Mouse (Mus musculus) hindbrain, embryonic 13.5 days (tissue): Measurements from ENCODE around the gene Zdhhc11. TPM values are rescaled to one million over a fixed set of nuclear protein-coding genes. Genes with fewer than 3 reads are reported as not detected.
"Not testable (repeated sequence)": the region's sequence is repeated elsewhere in the genome, so short reads cannot be mapped to it uniquely, and the experiment has no call there.

ENCODE experiments used
- ATAC-seq: fragments of 200-750 bp; cut with Nextera tagmentation; 2 replicates; pipeline ENCODE4 v1.8.0; 2017; ENCODE audit warnings: moderate TSS enrichment; ENCODE audit not compliant: low FRiP score
- H3K27ac ChIP-seq: fragments of 300-500 bp; sonication (generic); 2 replicates; pipeline ENCODE4 v1.5.1; 2015; ENCODE audit warnings: inconsistent platforms, mild to moderate bottlenecking, moderate library complexity
- H3K27me3 ChIP-seq: fragments of 300-500 bp; sonication (generic); 2 replicates; pipeline ENCODE4 v1.6.1; 2015; ENCODE audit warnings: mild to moderate bottlenecking, inconsistent platforms
- H3K36me3 ChIP-seq: fragments of 300-500 bp; sonication (generic); 2 replicates; pipeline ENCODE4 v1.6.1; 2015; ENCODE audit warnings: mild to moderate bottlenecking, inconsistent platforms
- H3K4me1 ChIP-seq: fragments of 300-500 bp; sonication (generic); replicated peaks from 2 replicates; pipeline ENCODE4 v1.6.1; 2015; ENCODE audit warnings: inconsistent platforms
- H3K4me2 ChIP-seq: fragments of 300-500 bp; sonication (generic); 2 replicates; pipeline ENCODE4 v1.6.1; 2015; ENCODE audit warnings: inconsistent platforms, mild to moderate bottlenecking, moderate library complexity
- H3K4me3 ChIP-seq: fragments of 300-500 bp; sonication (generic); 2 replicates; pipeline ENCODE4 v1.5.1; 2015; ENCODE audit warnings: mild to moderate bottlenecking, inconsistent platforms
- H3K9ac ChIP-seq: fragments of 300-500 bp; sonication (generic); 2 replicates; pipeline ENCODE4 v1.6.1; 2015; ENCODE audit warnings: mild to moderate bottlenecking, inconsistent platforms
- H3K9me3 ChIP-seq: fragments of 300-500 bp; sonication (generic); 2 replicates; pipeline ENCODE4 v1.6.1; 2016; ENCODE audit warnings: inconsistent platforms
- WGBS: fragments of 180-500 bp; shearing (Covaris S2); methylation state at CpG from one replicate; pipeline ENCODE4 v1.1.7; 2015; 5-methylcytosine and 5-hydroxymethylcytosine counted together
- polyA plus RNA-seq: library from polyadenylated mRNA; unstranded; fragments of >200 nt; fragmentation: Nextera tagmentation; extraction: Ambion mirVana; gene quantifications from 2 replicates; pipeline ENCODE4 v1.2.1, GENCODE M21; 2015

The Zdhhc11 gene
- polyA plus RNA-seq, 1 experiment from 2014 or later: not detected

DNA sequence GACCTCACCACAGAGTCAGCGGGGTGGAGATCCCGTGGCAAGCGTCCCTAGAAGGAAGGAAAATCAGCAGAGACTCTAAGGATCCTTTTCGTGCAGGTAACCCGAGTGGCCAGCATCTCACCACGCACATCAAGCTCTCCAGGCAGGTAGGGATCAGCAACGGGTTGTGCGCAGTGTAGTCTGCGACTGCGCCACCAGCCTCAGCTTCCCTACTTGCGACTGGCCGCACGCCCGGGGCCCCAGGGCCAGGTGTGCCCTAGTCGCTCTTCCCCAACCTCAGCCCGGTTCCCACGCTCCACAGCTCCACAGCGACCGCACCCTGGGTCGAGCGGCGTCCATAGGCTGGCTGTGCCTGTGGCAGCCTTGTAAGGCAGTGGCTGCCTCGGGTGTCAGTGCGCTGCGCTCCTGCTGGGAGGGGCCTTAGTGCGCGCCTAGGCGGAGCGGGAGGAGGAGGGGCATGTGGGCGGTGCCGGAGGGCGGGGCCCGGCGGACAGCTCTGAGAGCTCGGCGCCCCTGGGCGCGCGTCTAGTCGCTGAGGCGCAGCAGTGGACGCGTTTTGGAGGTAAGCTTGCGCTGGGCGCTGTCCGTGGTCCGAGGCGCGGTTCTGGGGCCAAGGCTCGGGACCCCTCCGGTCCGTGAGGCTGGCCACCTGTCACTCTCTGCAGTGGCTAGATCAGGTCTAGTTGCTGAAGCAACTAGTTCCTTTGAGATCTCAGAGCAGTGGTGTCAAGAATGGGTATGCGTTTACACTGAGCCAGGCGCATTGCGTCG, 45.5 kb downstream of the Zdhhc11 start, which contains the start of gene Tppp:
Tppp (plus strand) TSS at position 460 of the 771 bp plus-strand sequence.
- WGBS: 1% methylated on average over 56 of the region's 56 CpGs
- H3K27me3 ChIP-seq: peaks cover 49% of the 10 kb centered on the region
- no peaks in the 10 kb centered on the region for H3K36me3 ChIP-seq
- H3K4me3 ChIP-seq: peak within 1 kb of the TSS; percentile 66
- H3K9ac ChIP-seq: peak within 1 kb of the TSS; percentile 84
- H3K27ac ChIP-seq: peak within 1 kb of the TSS; percentile 87
- H3K4me1 ChIP-seq: peaks cover 14% of the 10 kb centered on the region
- peak; percentile 93 for ATAC-seq
- peak within 1 kb of the TSS; percentile 97 for H3K4me2 ChIP-seq
- no peaks in the 10 kb centered on the region for H3K9me3 ChIP-seq

DNA sequence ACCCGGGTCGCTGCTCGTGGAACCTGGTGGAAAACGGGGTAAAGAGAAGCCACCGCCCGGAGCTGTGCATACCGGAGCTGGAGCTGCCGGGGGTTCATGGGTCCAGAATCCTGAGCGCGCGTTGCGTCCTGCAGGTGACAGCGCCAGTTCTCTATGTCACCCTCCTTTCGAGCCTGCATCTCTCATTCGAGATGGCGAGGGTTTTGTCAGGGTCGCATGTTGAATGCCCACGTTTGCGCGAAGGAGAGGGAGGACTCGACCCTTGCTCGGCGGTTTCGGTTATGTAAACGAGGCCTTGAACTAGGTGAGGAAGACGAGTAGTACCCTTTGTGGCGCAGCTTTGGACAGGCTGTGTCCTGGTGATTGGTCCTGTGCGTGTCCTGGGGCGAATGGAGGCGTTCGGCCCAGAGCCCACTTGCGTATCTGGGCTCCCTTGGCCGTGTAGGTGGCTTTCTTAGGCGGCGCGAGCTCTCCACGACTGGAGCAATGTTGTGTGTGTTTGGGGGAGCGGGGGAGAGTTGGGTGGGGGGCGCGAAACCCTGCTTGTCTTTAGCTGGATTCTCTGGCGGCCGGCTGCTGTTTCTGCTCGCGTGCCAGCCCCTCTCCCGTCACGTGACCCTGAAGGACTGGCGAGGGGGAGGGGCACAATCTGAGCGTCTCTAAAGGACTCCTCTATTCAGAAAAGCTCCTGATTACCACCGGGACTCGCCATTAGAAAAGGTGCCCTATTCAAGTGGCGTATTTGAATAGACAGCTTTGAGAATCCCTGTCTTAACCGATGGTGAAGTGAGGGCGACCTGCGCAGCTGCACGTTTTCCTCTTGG, 46.4 kb downstream of the Zdhhc11 start:
- peak overlapping the region; percentile 97 for H3K4me2 ChIP-seq
- peak overlapping the region; percentile 84 for H3K9ac ChIP-seq
- no peaks in the 10 kb centered on the region for H3K9me3 ChIP-seq
- no peaks in the 10 kb centered on the region for H3K36me3 ChIP-seq
- peak overlapping the region; percentile 66 for H3K4me3 ChIP-seq
- H3K27me3 ChIP-seq: peaks cover 49% of the 10 kb centered on the region
- H3K27ac ChIP-seq: peak overlapping the region; percentile 87
- peaks cover 20% of the 10 kb centered on the region for H3K4me1 ChIP-seq
- peak; percentile 76 for ATAC-seq
- WGBS: under 1% methylated on average over 55 of the region's 55 CpGs

DNA sequence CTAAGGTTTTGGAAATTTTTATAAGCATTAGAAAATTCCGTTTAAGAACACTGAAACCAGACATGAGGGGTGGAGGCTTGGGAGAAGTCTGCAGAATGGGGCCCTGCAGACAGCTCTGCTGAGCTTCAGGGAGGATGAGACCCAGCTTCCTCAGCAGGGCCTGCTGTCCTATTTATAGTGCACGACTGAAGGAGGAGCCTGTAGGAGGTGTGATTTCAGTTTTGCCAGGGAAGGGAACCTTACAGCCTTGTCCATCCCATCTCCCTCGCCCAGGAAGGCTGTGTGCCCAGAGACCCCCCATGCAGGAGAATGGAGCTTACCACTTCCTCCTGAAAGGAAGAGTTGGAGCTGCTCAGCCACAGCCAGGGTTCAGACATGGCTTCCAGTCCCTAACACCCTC, 47.0 kb downstream of the Zdhhc11 start:
- Histone ChIP-seq H3K9ac (peak overlapping the region; percentile 84), H3K4me1 (peaks cover 25% of the 10 kb centered on the region), H3K4me3 (peak overlapping the region; percentile 66), H3K27ac (peak overlapping the region; percentile 87), H3K9me3 (no peaks in the 10 kb centered on the region), H3K27me3 (peaks cover 45% of the 10 kb centered on the region), H3K4me2 (peak overlapping the region; percentile 97), H3K36me3 (no peaks in the 10 kb centered on the region)
- 13% methylated on average over 3 of the region's 3 CpGs for WGBS
- ATAC-seq: peak; percentile 29

DNA sequence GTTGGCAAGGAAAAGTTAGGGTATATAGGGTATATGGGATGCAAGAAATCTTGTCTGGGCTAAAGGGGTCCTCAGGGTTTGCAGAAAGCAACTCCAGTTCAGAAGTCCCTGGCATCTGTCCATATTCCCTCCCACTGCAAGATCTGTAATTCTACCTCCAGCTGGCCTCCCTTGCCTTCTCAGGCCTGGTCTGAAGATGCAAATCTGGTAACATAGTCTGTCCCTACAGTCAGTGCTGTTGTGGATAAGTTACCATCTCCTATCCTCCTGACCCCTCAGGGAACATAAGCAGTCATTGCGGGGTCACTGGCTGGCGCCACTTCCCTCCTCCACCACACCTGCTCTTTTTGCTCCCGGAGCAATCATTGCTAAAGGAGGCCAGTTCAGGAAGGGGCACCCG, 52.3 kb downstream of the Zdhhc11 start:
- no peak overlapping the region for H3K27ac ChIP-seq
- H3K9me3 ChIP-seq: no peaks in the 10 kb centered on the region
- 75% methylated on average over 4 of the region's 4 CpGs for WGBS
- no peak; the same call in 1 of the 2 replicates for ATAC-seq
- peaks cover 14% of the 10 kb centered on the region; the same call in 1 of the 2 replicates for H3K27me3 ChIP-seq
- H3K4me3 ChIP-seq: no peak overlapping the region
- no peak overlapping the region for H3K4me2 ChIP-seq
- H3K9ac ChIP-seq: no peak overlapping the region
- peaks cover 27% of the 10 kb centered on the region for H3K4me1 ChIP-seq
- H3K36me3 ChIP-seq: no peaks in the 10 kb centered on the region

- 87% methylated on average over 4 of the region's 4 CpGs for WGBS
- no peak overlapping the region for H3K9ac ChIP-seq
- peaks cover 18% of the 10 kb centered on the region for H3K4me1 ChIP-seq
- peaks cover 2% of the 10 kb centered on the region; the same call in 1 of the 2 replicates for H3K27me3 ChIP-seq
- H3K9me3 ChIP-seq: no peaks in the 10 kb centered on the region
- no peak overlapping the region for H3K27ac ChIP-seq
- peaks cover 6% of the 10 kb centered on the region; the same call in 1 of the 2 replicates for H3K36me3 ChIP-seq
- no peak for ATAC-seq
- no peak overlapping the region for H3K4me3 ChIP-seq
- no peak overlapping the region for H3K4me2 ChIP-seq
Observed at GRCm38 (mm10) chr13:74017426-74017825, 53.8 kb downstream of the Zdhhc11 start.

- H3K27ac ChIP-seq, ATAC-seq, H3K4me3 ChIP-seq, H3K36me3 ChIP-seq, H3K9ac ChIP-seq, H3K9me3 ChIP-seq, H3K4me2 ChIP-seq, H3K27me3 ChIP-seq: not testable (repeated sequence)
- peaks cover 18% of the 10 kb centered on the region for H3K4me1 ChIP-seq
- WGBS: 89% methylated on average over 8 of the region's 8 CpGs
Observed at GRCm38 (mm10) chr13:74019006-74019405, 55.4 kb downstream of the Zdhhc11 start.

- H3K4me1 ChIP-seq: peaks cover 14% of the 10 kb centered on the region
- no peaks in the 10 kb centered on the region for H3K27me3 ChIP-seq
- H3K9ac ChIP-seq: no peak overlapping the region
- WGBS: 64% methylated on average over 4 of the region's 4 CpGs
- H3K36me3 ChIP-seq: peaks cover 14% of the 10 kb centered on the region
- H3K9me3 ChIP-seq: no peaks in the 10 kb centered on the region
- H3K4me2 ChIP-seq: no peak overlapping the region
- 0 out of 2 replicates have a peak overlapping the region, but pooled peaks have one; percentile 5 for H3K27ac ChIP-seq
- H3K4me3 ChIP-seq: no peak overlapping the region
- 0 out of 2 replicates have a peak, but pooled peaks have one; percentile 29 for ATAC-seq
Observed at GRCm38 (mm10) chr13:74025151-74026081, 61.8 kb downstream of the Zdhhc11 start.

GRCm38 (mm10) chr13:74026215-74026614, 62.6 kb downstream of the Zdhhc11 start:
- Histone ChIP-seq H3K36me3 (peaks cover 19% of the 10 kb centered on the region), H3K4me2 (no peak overlapping the region), H3K27me3 (no peaks in the 10 kb centered on the region), H3K4me1 (peaks cover 14% of the 10 kb centered on the region), H3K27ac (no peak overlapping the region), H3K4me3 (no peak overlapping the region), H3K9me3 (no peaks in the 10 kb centered on the region), H3K9ac (no peak overlapping the region)
- WGBS: 25% methylated on average over 2 of the region's 2 CpGs
- ATAC-seq: peak; percentile 71

DNA sequence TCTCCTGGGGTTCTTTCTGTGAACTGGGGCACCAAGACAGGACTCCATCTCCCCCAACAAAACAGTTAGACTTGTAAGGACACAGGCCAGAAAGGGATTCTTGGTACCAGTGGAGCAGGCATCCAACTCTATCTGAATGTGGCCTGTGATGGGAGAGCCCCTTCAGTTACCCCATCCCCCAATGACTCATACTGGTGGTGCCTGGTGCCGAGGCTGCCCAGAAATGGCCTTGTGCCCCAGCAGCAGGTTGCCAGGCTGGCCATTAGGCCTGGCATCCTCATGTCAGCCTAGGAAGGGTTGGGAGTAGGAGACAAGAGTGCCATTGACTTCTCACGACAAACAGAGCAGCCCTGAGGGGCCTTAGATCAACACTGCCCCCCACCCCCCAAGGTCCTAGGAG, 64.5 kb downstream of the Zdhhc11 start:
- H3K27me3 ChIP-seq: no peaks in the 10 kb centered on the region
- H3K9ac ChIP-seq: no peak overlapping the region
- H3K4me2 ChIP-seq: no peak overlapping the region
- ATAC-seq: no peak
- no peaks in the 10 kb centered on the region for H3K9me3 ChIP-seq
- WGBS: 64% methylated on average over 2 of the region's 2 CpGs
- peaks cover 14% of the 10 kb centered on the region for H3K4me1 ChIP-seq
- H3K4me3 ChIP-seq: no peak overlapping the region
- no peak overlapping the region for H3K27ac ChIP-seq
- H3K36me3 ChIP-seq: peaks cover 34% of the 10 kb centered on the region

GRCm38 (mm10) chr13:74029013-74029412, 65.4 kb downstream of the Zdhhc11 start:
- H3K27me3 ChIP-seq: no peaks in the 10 kb centered on the region
- no peaks in the 10 kb centered on the region for H3K9me3 ChIP-seq
- no peak for ATAC-seq
- no peak overlapping the region for H3K9ac ChIP-seq
- H3K4me3 ChIP-seq: no peak overlapping the region
- no peak overlapping the region for H3K27ac ChIP-seq
- H3K36me3 ChIP-seq: peaks cover 35% of the 10 kb centered on the region
- WGBS: 87% methylated on average over 2 of the region's 2 CpGs
- H3K4me2 ChIP-seq: no peak overlapping the region
- peaks cover 14% of the 10 kb centered on the region for H3K4me1 ChIP-seq

DNA sequence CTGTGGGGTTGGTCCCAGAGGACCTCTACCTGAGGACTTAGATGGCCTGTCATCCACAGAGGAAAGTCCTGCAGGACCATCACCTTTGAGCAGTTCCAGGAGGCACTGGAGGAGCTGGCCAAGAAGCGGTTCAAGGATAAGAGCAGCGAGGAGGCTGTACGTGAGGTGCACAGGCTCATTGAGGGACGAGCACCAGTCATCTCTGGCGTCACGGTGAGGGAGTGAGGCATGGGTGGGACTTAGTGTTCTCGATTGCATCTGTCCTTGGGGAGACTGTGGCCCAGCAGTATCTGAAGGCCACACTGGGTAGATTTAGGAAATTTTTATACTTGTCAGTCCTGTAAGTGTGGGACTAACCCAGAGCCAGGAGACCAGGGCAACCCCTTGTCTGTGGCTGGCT, 67.0 kb downstream of the Zdhhc11 start:
- Histone ChIP-seq H3K27ac (no peak overlapping the region), H3K4me2 (no peak overlapping the region), H3K27me3 (no peaks in the 10 kb centered on the region), H3K4me1 (peaks cover 4% of the 10 kb centered on the region; the same call in 1 of the 2 replicates), H3K36me3 (peaks cover 34% of the 10 kb centered on the region), H3K4me3 (no peak overlapping the region), H3K9me3 (no peaks in the 10 kb centered on the region), H3K9ac (no peak overlapping the region)
- no peak for ATAC-seq
- WGBS: 91% methylated on average over 7 of the region's 7 CpGs
